Mouse (Mus musculus) liver, postnatal 0 days (tissue): ENCODE data around the gene Wtap.

ENCODE experiments used
- CTCF ChIP-seq: sonication (generic); IDR thresholded peaks from 2 replicates; pipeline ENCODE4 v1.5.1; 2016; ENCODE audit warnings: antibody characterized with exemption, low read depth
- EP300 ChIP-seq: IDR thresholded peaks from 2 replicates; pipeline ENCODE4 v1.6.1; 2016; ENCODE audit warnings: antibody characterized with exemption, low read depth, mild to moderate bottlenecking

GRCm38 (mm10) chr17:12991194-12991634 is 2.8 kb downstream of the Wtap start:
- TF ChIP-seq EP300 (no peak), CTCF (no peak)
